Mouse (Mus musculus) forebrain, embryonic 16.5 days (tissue): ENCODE results near the gene Fam206a. TPM values are rescaled to one million over a fixed set of nuclear protein-coding genes. Genes with fewer than 3 reads are reported as not detected.

Experiments
- ATAC-seq: fragments of 200-750 bp; cut with Nextera tagmentation; 2 replicates; pipeline ENCODE4 v1.8.0; 2017; ENCODE audit warnings: mild to moderate bottlenecking, moderate library complexity
- H3K27ac ChIP-seq: fragments of 300-500 bp; sonication (generic); 2 replicates; pipeline ENCODE4 v1.5.1; 2014; ENCODE audit warnings: low read length, control low read depth
- H3K27me3 ChIP-seq: fragments of 300-500 bp; sonication (generic); replicated peaks from 2 replicates; pipeline ENCODE4 v1.6.1; 2014; ENCODE audit warnings: low read length; ENCODE audit not compliant: control insufficient read depth, insufficient read depth
- H3K36me3 ChIP-seq: fragments of 300-500 bp; sonication (generic); 2 replicates; pipeline ENCODE4 v1.6.1; 2014; ENCODE audit not compliant: control insufficient read depth, insufficient read depth
- H3K4me1 ChIP-seq: fragments of 300-500 bp; sonication (generic); replicated peaks from 2 replicates; pipeline ENCODE4 v1.6.1; 2014; ENCODE audit warnings: low read length; ENCODE audit not compliant: control insufficient read depth, insufficient read depth
- H3K4me2 ChIP-seq: fragments of 300-500 bp; sonication (generic); 2 replicates; pipeline ENCODE4 v1.6.1; 2014; ENCODE audit warnings: mild to moderate bottlenecking, low read length, control low read depth
- H3K4me3 ChIP-seq: fragments of 300-500 bp; sonication (generic); replicated peaks from 2 replicates; pipeline ENCODE4 v1.5.1; 2014; ENCODE audit warnings: mild to moderate bottlenecking, low read length, control low read depth
- H3K9ac ChIP-seq: fragments of 300-500 bp; sonication (generic); replicated peaks from 2 replicates; pipeline ENCODE4 v1.6.1; 2014; ENCODE audit warnings: low read depth, low read length, control low read depth
- H3K9me3 ChIP-seq: fragments of 300-500 bp; sonication (generic); 2 replicates; pipeline ENCODE4 v1.6.1; 2016; ENCODE audit warnings: low read length; ENCODE audit not compliant: control insufficient read depth
- WGBS: fragments of 180-500 bp; shearing (Covaris S2); extraction: QIAGEN DNeasy Blood & Tissue Kit; methylation state at CpG from one replicate; pipeline ENCODE4 v1.1.7; 2014; 5-methylcytosine and 5-hydroxymethylcytosine counted together
- polyA plus RNA-seq: library from polyadenylated mRNA; unstranded; fragments of >200 nt; fragmentation: Nextera tagmentation; extraction: Ambion mirVana; gene quantifications from 2 replicates; pipeline ENCODE4 v1.2.1, GENCODE M21; 2015

Gene Fam206a
- polyA plus RNA-seq, 1 experiment from 2014 or later = 16.4 TPM

- H3K9ac ChIP-seq = no peak overlapping the region
- H3K4me3 ChIP-seq = no peak overlapping the region
- no peak for ATAC-seq
- H3K27ac ChIP-seq = no peak overlapping the region
- 37% methylated on average over 6 of the region's 6 CpGs for WGBS
- no peaks in the 10 kb centered on the region for H3K36me3 ChIP-seq
- H3K27me3 ChIP-seq = no peaks in the 10 kb centered on the region
- no peaks in the 10 kb centered on the region for H3K9me3 ChIP-seq
- no peaks in the 10 kb centered on the region for H3K4me1 ChIP-seq
- H3K4me2 ChIP-seq = no peak overlapping the region
These were observed 48.6 kb downstream of the Fam206a start for GRCm38 (mm10) chr4:56850724-56851123.

DNA sequence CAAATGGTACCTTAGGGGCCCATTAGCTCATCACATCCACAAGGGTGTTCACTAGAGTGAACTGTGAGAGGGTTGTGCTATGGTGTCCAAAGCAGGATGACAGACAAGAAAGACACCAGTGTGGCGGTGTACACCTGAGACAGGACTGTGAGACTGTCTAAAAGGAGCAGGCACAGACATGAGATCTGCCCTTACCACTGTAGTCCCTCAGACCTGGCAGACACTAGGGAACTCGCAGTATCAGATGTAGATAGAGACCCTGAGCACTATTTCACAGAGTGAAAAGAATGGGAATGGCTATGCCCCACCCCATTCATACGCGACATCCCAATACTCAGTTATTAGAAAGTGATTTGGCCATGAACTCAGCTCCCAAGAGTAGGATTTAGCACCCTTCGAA, 53.8 kb downstream of the Fam206a start:
- no peaks in the 10 kb centered on the region for H3K9me3 ChIP-seq
- H3K4me1 ChIP-seq = peaks cover 4% of the 10 kb centered on the region
- no peak overlapping the region for H3K9ac ChIP-seq
- no peak overlapping the region for H3K4me3 ChIP-seq
- no peaks in the 10 kb centered on the region for H3K36me3 ChIP-seq
- ATAC-seq = no peak
- H3K27ac ChIP-seq = no peak overlapping the region
- no peak overlapping the region for H3K4me2 ChIP-seq
- WGBS = 95% methylated on average over 5 of the region's 5 CpGs
- H3K27me3 ChIP-seq = no peaks in the 10 kb centered on the region

GRCm38 (mm10) chr4:56856371-56856949, 54.3 kb downstream of the Fam206a start:
- H3K9me3 ChIP-seq = no peaks in the 10 kb centered on the region
- H3K4me1 ChIP-seq = peaks cover 4% of the 10 kb centered on the region
- no peak overlapping the region for H3K27ac ChIP-seq
- no peaks in the 10 kb centered on the region for H3K27me3 ChIP-seq
- H3K4me2 ChIP-seq = no peak overlapping the region
- no peak for ATAC-seq
- H3K36me3 ChIP-seq = no peaks in the 10 kb centered on the region
- no peak overlapping the region for H3K9ac ChIP-seq
- no peak overlapping the region for H3K4me3 ChIP-seq
- WGBS = 63% methylated on average over 8 of the region's 8 CpGs

DNA sequence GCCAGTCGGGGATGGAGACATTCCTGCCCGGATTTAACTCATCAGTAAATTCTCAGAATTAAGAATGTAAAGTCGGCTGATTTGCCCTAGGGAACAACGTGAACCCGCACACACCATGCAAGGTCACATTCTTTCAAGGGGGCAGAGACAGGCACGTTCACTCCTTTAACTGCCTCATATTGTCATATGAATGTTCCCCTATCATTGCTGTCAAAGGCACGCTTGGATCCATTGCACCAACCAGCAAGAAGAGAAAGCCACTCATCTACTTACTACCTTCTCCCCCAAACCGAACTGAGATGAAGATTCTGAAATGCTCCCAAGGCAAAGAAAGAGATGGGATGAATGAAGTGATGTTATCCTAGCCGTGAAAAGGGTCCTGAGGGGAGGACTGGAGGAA, 56.6 kb downstream of the Fam206a start:
- Histone ChIP-seq H3K4me3 (no peak overlapping the region), H3K4me2 (no peak overlapping the region), H3K27ac (no peak overlapping the region), H3K27me3 (no peaks in the 10 kb centered on the region), H3K4me1 (peaks cover 12% of the 10 kb centered on the region), H3K9ac (no peak overlapping the region), H3K9me3 (no peaks in the 10 kb centered on the region), H3K36me3 (no peaks in the 10 kb centered on the region)
- no peak for ATAC-seq
- WGBS = 73% methylated on average over 9 of the region's 9 CpGs

Other genes starting within 250 kb of the Fam206a start
- not detected in 2 replicates for gene Gm26657, start 62.3 kb upstream of the Fam206a start, polyA plus RNA-seq
- gene Actl7b, start 60.9 kb upstream of the Fam206a start, polyA plus RNA-seq = not detected in 2 replicates
- not detected in 2 replicates for gene Actl7a, start 58.9 kb upstream of the Fam206a start, polyA plus RNA-seq
- 64.7 and 68.7 TPM in 2 replicates for gene Elp1, start within 50 bp of the Fam206a start, polyA plus RNA-seq
- gene Ctnnal1, start 62.8 kb downstream of the Fam206a start, polyA plus RNA-seq = 11.1 and 11.4 TPM in 2 replicates
- gene Tmem245, start 145.1 kb downstream of the Fam206a start, polyA plus RNA-seq = 8.3 and 8.7 TPM in 2 replicates
- gene Frrs1l, start 188.0 kb downstream of the Fam206a start, polyA plus RNA-seq = 25.3 and 28.6 TPM in 2 replicates